Mouse (Mus musculus) heart, embryonic 10.5 days (tissue): ENCODE measurements around the gene Vamp8. TPM values are rescaled to one million over a fixed set of nuclear protein-coding genes. Genes with fewer than 3 reads are reported as not detected.

Experiments
- DNase-seq: peaks from one replicate; pipeline ENCODE4 v3.0.0-alpha.2; 2017; ENCODE audit warnings: low spot score
- H3K27ac ChIP-seq: fragments of 300-500 bp; sonication (generic); 2 replicates; pipeline ENCODE4 v1.5.1; 2016; ENCODE audit warnings: mild to moderate bottlenecking
- H3K27me3 ChIP-seq: fragments of 300-500 bp; sonication (generic); 2 replicates; pipeline ENCODE4 v1.6.1; 2016; ENCODE audit warnings: mild to moderate bottlenecking; ENCODE audit not compliant: poor library complexity, insufficient read depth, severe bottlenecking
- H3K36me3 ChIP-seq: fragments of 300-500 bp; sonication (generic); 2 replicates; pipeline ENCODE4 v1.6.1; 2016; ENCODE audit warnings: mild to moderate bottlenecking, moderate library complexity
- H3K4me1 ChIP-seq: fragments of 300-500 bp; sonication (generic); 2 replicates; pipeline ENCODE4 v1.6.1; 2016; ENCODE audit warnings: mild to moderate bottlenecking
- H3K4me3 ChIP-seq: fragments of 300-500 bp; sonication (generic); 2 replicates; pipeline ENCODE4 v1.5.1; 2016; ENCODE audit warnings: mild to moderate bottlenecking, moderate library complexity
- H3K9me3 ChIP-seq: fragments of 300-500 bp; sonication (generic); 2 replicates; pipeline ENCODE4 v1.6.1; 2016; ENCODE audit warnings: mild to moderate bottlenecking, moderate library complexity
- WGBS: fragments of 180-500 bp; shearing (Covaris S2); methylation state at CpG from one replicate; pipeline ENCODE4 v1.1.7; 2016; 5-methylcytosine and 5-hydroxymethylcytosine counted together
- polyA plus RNA-seq: library from polyadenylated mRNA; unstranded; fragments of >200 nt; fragmentation: Nextera tagmentation; extraction: Ambion mirVana; gene quantifications from 2 replicates; pipeline ENCODE4 v1.2.1, GENCODE M21; 2016

Gene Vamp8
- polyA plus RNA-seq, 1 experiment from 2014 or later = 130 TPM

DNA sequence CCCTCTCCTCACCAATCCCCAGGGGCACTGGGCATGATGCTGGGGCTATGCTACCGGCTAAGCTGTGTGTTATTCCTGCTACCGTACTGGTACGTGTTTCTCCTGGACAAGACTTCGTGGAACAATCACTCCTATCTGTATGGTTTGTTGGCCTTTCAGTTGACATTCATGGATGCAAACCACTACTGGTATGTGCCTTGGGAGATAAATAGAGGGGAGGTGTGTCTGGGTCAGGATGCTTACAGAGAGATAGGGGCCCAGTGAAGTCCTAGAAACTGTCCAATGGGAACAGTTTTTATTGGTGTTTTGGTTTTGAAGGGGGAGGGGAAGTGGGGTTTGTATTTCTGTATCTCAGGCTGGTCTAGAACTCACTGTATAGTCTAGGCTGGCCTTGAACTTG lies 27.8 kb upstream of the Vamp8 start:
- H3K9me3 ChIP-seq = no peaks in the 10 kb centered on the region
- no peak for DNase-seq
- H3K27ac ChIP-seq = no peak overlapping the region
- H3K36me3 ChIP-seq = peaks cover 60% of the 10 kb centered on the region
- WGBS = 76% methylated on average over 4 of the region's 4 CpGs
- peaks cover 14% of the 10 kb centered on the region for H3K4me1 ChIP-seq
- H3K27me3 ChIP-seq = no peaks in the 10 kb centered on the region
- H3K4me3 ChIP-seq = no peak overlapping the region

DNA sequence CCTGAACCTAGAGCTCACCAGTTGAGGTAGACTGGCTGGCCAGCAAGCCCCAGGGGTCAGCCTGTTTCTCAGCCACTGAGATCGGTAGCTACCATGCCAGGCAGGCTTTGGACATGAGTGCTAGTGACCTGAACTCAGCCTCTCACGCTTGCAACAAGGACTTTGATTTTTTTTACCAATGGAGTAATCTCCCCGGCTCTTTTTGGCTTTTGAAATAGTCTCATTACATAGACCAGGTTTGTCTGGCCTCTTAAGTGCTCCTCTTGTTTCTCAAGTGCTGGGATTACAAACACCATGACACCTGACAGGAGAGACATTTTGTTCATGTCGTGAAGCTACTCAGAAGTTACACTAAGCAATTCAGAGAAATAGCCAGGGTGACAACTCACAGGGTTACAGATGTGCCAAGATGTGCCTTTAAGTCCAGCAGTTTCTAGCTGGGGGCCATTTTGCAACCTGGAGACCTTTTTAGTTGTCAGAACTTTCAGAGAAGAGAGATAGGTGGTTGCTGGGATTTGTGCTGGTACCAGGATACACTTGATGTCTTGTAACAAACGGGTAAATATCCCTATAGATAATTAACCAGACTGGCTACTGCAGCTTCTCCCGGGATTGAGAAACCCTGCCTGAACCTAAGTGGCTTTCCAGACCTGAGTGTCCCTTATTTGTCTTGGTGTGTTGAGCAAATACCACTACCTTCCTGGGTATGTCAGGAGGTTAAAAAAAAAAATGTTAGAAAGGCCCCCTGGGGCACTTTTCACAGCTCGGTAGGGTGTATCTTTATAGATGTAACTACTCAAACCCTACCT lies 25.7 kb upstream of the Vamp8 start:
- no peak for DNase-seq
- no peak overlapping the region for H3K4me3 ChIP-seq
- no peak overlapping the region for H3K27ac ChIP-seq
- H3K36me3 ChIP-seq = peaks cover 41% of the 10 kb centered on the region
- 67% methylated on average over 7 of the region's 7 CpGs for WGBS
- no peaks in the 10 kb centered on the region for H3K27me3 ChIP-seq
- no peaks in the 10 kb centered on the region for H3K9me3 ChIP-seq
- H3K4me1 ChIP-seq = peaks cover 14% of the 10 kb centered on the region

- Histone ChIP-seq H3K4me1 (peaks cover 14% of the 10 kb centered on the region), H3K4me3 (peak overlapping the region; percentile 90), H3K36me3 (peaks cover 31% of the 10 kb centered on the region), H3K27me3 (no peaks in the 10 kb centered on the region), H3K9me3 (no peaks in the 10 kb centered on the region), H3K27ac (no peak overlapping the region)
- 79% methylated on average over 5 of the region's 5 CpGs for WGBS
- DNase-seq = no peak
Observed at GRCm38 (mm10) chr6:72415181-72415580, 24.7 kb upstream of the Vamp8 start.

GRCm38 (mm10) chr6:72414076-72414756 lies 23.7 kb upstream of the Vamp8 start, which contains the start of gene Ggcx:
Gene Ggcx (plus strand): TSS chr6:72414308.
- DNase-seq = peak; percentile 98
- peak within 1 kb of the TSS; percentile 92 for H3K27ac ChIP-seq

GRCm38 (mm10) chr6:72410518-72410917 lies 20.0 kb upstream of the Vamp8 start:
- peaks cover 5% of the 10 kb centered on the region for H3K4me1 ChIP-seq
- no peaks in the 10 kb centered on the region for H3K27me3 ChIP-seq
- WGBS = 80% methylated on average over 7 of the region's 7 CpGs
- H3K4me3 ChIP-seq = no peak overlapping the region
- no peaks in the 10 kb centered on the region for H3K9me3 ChIP-seq
- H3K36me3 ChIP-seq = no peaks in the 10 kb centered on the region
- no peak for DNase-seq
- no peak overlapping the region for H3K27ac ChIP-seq

More at GRCm38 (mm10) chr6:72414076-72414756, 23.7 kb upstream of the Vamp8 start, which contains the start of gene Ggcx:
- H3K27me3 ChIP-seq = no peaks in the 10 kb centered on the region
- peak within 1 kb of the TSS; percentile 90 for H3K4me3 ChIP-seq
- no peaks in the 10 kb centered on the region for H3K9me3 ChIP-seq
- H3K4me1 ChIP-seq = peaks cover 14% of the 10 kb centered on the region
- WGBS = 2% methylated on average over 33 of the region's 33 CpGs
- H3K36me3 ChIP-seq = peaks cover 21% of the 10 kb centered on the region

DNA sequence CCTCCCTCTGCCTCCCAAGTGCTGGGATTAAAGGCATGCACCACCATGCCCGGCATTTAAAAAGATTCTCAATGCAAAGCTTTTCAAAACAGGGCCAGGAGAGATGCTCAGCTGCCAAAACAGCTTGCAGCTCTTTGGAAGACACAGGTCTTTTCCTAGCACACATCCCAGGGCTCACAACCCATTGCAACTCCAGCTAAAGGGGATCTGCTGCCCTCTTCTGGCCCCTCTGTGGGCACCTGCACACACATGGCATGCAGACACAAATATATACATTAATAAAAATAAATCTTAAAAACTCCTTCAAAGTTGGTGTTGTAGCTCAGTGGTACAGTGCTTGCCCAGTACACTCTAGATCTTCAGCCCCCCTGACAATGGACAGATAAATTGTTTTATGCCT lies 19.5 kb upstream of the Vamp8 start:
- no peak for DNase-seq
- WGBS = 29% methylated on average over 1 of the region's 1 CpGs
- no peaks in the 10 kb centered on the region for H3K9me3 ChIP-seq
- no peaks in the 10 kb centered on the region for H3K36me3 ChIP-seq
- no peak overlapping the region for H3K4me3 ChIP-seq
- peaks cover 2% of the 10 kb centered on the region for H3K4me1 ChIP-seq
- H3K27ac ChIP-seq = no peak overlapping the region
- no peaks in the 10 kb centered on the region for H3K27me3 ChIP-seq

GRCm38 (mm10) chr6:72409567-72409966 lies 19.1 kb upstream of the Vamp8 start:
- WGBS = 18% methylated on average over 3 of the region's 3 CpGs

DNA sequence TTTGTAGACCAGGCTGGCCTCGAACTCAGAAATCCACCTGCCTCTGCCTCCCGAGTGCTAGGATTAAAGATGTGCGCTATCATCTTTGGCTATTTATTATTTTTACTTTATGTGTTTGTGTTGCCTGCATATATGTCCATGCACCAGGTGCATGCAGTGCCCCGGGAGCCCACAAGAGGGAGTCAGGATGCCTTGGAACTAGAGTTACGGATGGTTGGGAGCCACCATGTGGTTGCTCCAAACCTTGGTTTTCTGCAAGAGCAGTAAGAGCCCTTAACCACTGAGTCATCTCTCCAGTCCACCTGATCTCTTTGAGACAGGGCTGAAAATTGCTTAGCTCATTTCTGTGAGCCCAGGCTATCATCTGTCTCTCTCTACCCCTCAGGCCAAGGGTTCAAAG lies 16.6 kb upstream of the Vamp8 start:
- no peaks in the 10 kb centered on the region for H3K27me3 ChIP-seq
- no peaks in the 10 kb centered on the region for H3K4me1 ChIP-seq
- peak; percentile 94 for DNase-seq
- no peak overlapping the region for H3K4me3 ChIP-seq
- 5% methylated on average over 5 of the region's 5 CpGs for WGBS
- no peak overlapping the region for H3K27ac ChIP-seq
- H3K9me3 ChIP-seq = no peaks in the 10 kb centered on the region
- H3K36me3 ChIP-seq = no peaks in the 10 kb centered on the region

More at GRCm38 (mm10) chr6:72409567-72409966, 19.1 kb upstream of the Vamp8 start:
- Histone ChIP-seq H3K27me3 (no peaks in the 10 kb centered on the region), H3K36me3 (no peaks in the 10 kb centered on the region), H3K4me3 (no peak overlapping the region), H3K27ac (no peak overlapping the region), H3K9me3 (no peaks in the 10 kb centered on the region), H3K4me1 (no peaks in the 10 kb centered on the region)
- no peak for DNase-seq

- no peaks in the 10 kb centered on the region for H3K9me3 ChIP-seq
- H3K36me3 ChIP-seq = no peaks in the 10 kb centered on the region
- no peaks in the 10 kb centered on the region for H3K4me1 ChIP-seq
- no peak for DNase-seq
- no peak overlapping the region for H3K4me3 ChIP-seq
- H3K27me3 ChIP-seq = no peaks in the 10 kb centered on the region
- 75% methylated on average over 7 of the region's 7 CpGs for WGBS
- no peak overlapping the region for H3K27ac ChIP-seq
Observed at GRCm38 (mm10) chr6:72405356-72405755, 14.9 kb upstream of the Vamp8 start.

- Histone ChIP-seq H3K36me3 (no peaks in the 10 kb centered on the region), H3K27ac (no peak overlapping the region), H3K4me1 (no peaks in the 10 kb centered on the region), H3K27me3 (no peaks in the 10 kb centered on the region), H3K4me3 (no peak overlapping the region), H3K9me3 (no peaks in the 10 kb centered on the region)
- no peak for DNase-seq
- 29% methylated on average over 7 of the region's 7 CpGs for WGBS
Observed at GRCm38 (mm10) chr6:72401875-72402274, 11.4 kb upstream of the Vamp8 start.

GRCm38 (mm10) chr6:72399967-72400366 lies 9.5 kb upstream of the Vamp8 start:
- H3K4me3 ChIP-seq = no peak overlapping the region
- H3K4me1 ChIP-seq = no peaks in the 10 kb centered on the region
- DNase-seq = no peak
- no peaks in the 10 kb centered on the region for H3K27me3 ChIP-seq
- 68% methylated on average over 2 of the region's 2 CpGs for WGBS
- H3K36me3 ChIP-seq = no peaks in the 10 kb centered on the region
- no peak overlapping the region for H3K27ac ChIP-seq
- H3K9me3 ChIP-seq = no peaks in the 10 kb centered on the region

DNA sequence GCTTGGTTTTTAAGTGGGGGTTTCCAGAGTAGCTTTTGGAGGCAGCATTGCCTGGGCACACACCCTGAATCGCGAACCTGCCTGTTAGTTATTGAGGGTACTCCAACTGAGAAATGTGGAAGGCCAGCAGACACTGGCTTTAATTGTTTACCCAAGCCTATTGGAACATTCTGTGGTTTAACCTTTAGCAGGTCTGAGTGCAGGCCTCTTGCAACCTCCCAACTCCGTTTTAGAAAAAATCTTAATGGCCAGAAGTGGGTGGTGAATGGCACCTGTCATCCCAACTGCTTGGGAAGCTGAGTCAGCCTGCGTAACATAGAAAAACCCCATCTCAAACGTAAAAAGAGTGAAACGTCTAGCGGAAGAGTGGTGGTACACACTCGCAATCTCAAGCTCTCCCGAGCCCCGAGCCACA lies 6.3 kb upstream of the Vamp8 start:
- no peak overlapping the region for H3K27ac ChIP-seq
- 0 out of 2 replicates have a peak, but pooled peaks cover 6% of the 10 kb centered on the region for H3K4me1 ChIP-seq
- 73% methylated on average over 10 of the region's 10 CpGs for WGBS
- no peak overlapping the region for H3K4me3 ChIP-seq
- H3K9me3 ChIP-seq = no peaks in the 10 kb centered on the region
- H3K36me3 ChIP-seq = no peaks in the 10 kb centered on the region
- no peak for DNase-seq
- H3K27me3 ChIP-seq = no peaks in the 10 kb centered on the region

DNA sequence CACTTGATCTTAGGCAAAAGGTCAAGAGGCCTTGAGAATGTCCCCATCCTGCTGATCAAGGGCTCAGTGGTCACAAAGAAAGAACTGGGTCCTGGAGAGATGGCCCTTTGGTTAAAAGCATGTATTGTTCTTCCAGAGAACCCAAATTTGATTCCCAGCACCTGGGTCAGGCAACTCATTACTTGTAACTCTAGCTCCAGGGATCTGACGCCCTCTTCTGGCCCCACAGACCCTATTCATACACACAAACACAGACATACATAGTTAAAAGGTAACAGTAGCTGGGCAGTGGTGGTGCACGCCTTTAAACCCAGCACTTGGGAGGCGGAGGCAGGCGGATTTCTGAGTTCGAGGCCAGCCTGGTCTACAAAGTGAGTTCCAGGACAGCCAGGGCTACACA lies 1.8 kb upstream of the Vamp8 start:
- Histone ChIP-seq H3K4me1 (peaks cover 39% of the 10 kb centered on the region), H3K27ac (no peak overlapping the region)

More for the DNA sequence above, 1.8 kb upstream of the Vamp8 start:
- Histone ChIP-seq H3K36me3 (peaks cover 7% of the 10 kb centered on the region; the same call in 1 of the 2 replicates), H3K4me3 (no peak overlapping the region), H3K9me3 (no peaks in the 10 kb centered on the region), H3K27me3 (no peaks in the 10 kb centered on the region)
- WGBS = 89% methylated on average over 5 of the region's 5 CpGs
- no peak for DNase-seq
